Mouse (Mus musculus) cerebellum, postnatal 14 days (tissue): Measurements from ENCODE around the gene Pdzd4.

Source experiments
- DNase-seq, 2 experiments: peaks; one replicate each; pipeline ENCODE4 v3.0.0; 2021; ENCODE audit warnings: mixed read lengths in 2 of 2

The Pdzd4 gene

GRCm38 (mm10) chrX:73785666-73786065 is 39.1 kb downstream of the Pdzd4 start:
- no peak for DNase-seq

- DNase-seq: no peak
Observed at GRCm38 (mm10) chrX:73782227-73782626, 42.5 kb downstream of the Pdzd4 start.

GRCm38 (mm10) chrX:73774802-73775483 is 49.8 kb downstream of the Pdzd4 start:
- DNase-seq: no peak

- no peak for DNase-seq
Observed at GRCm38 (mm10) chrX:73774168-73774760, 50.5 kb downstream of the Pdzd4 start, which contains the start of gene Srpk3. Srpk3 (plus strand) TSS chrX:73774405.

- DNase-seq: peak in 1 of 2 experiments; percentile 37
Observed at GRCm38 (mm10) chrX:73767267-73767666, 57.5 kb downstream of the Pdzd4 start.

GRCm38 (mm10) chrX:73765311-73765710 is 59.5 kb downstream of the Pdzd4 start:
- peak in 1 of 2 experiments; percentile 56 for DNase-seq

- DNase-seq: peak; percentile 60 to 72
Observed at GRCm38 (mm10) chrX:73758611-73759290, 66.0 kb downstream of the Pdzd4 start.

- no peak for DNase-seq
Observed at GRCm38 (mm10) chrX:73756334-73757140, 68.2 kb downstream of the Pdzd4 start, which contains the start of gene Plxnb3. Plxnb3 (plus strand) TSS chrX:73757090.

GRCm38 (mm10) chrX:73748977-73749376 is 75.8 kb downstream of the Pdzd4 start:
- no peak for DNase-seq

GRCm38 (mm10) chrX:73744774-73745481 is 79.8 kb downstream of the Pdzd4 start:
- no peak for DNase-seq
